Mouse (Mus musculus) hindbrain, postnatal 0 days (tissue): ENCODE measurements at regions not wholly inside any gene's neighbourhood (a gene's known extent, or its start where the extent isn't known, plus 50 kb on each side); places are given as distances from the start of the nearest gene placed in this dataset.

Experiments used
- ATAC-seq: fragments of 200-750 bp; cut with Nextera tagmentation; 2 replicates; pipeline ENCODE4 v1.8.0; 2017; ENCODE audit warnings: mild to moderate bottlenecking, moderate TSS enrichment, moderate library complexity
- DNase-seq: peaks from one replicate; pipeline ENCODE4 v3.0.0-alpha.2; 2015; ENCODE audit warnings: low spot score
- H3K27ac ChIP-seq: fragments of 300-500 bp; sonication (generic); 2 replicates; pipeline ENCODE4 v1.5.1; 2014; ENCODE audit warnings: mild to moderate bottlenecking
- H3K27me3 ChIP-seq: fragments of 300-500 bp; sonication (generic); 2 replicates; pipeline ENCODE4 v1.6.1; 2014; ENCODE audit warnings: low read length, mixed read lengths; ENCODE audit not compliant: insufficient read depth
- H3K36me3 ChIP-seq: fragments of 300-500 bp; sonication (generic); 2 replicates; pipeline ENCODE4 v1.6.1; 2014; ENCODE audit warnings: low read length, mixed read lengths; ENCODE audit not compliant: insufficient read depth
- H3K4me1 ChIP-seq: fragments of 300-500 bp; sonication (generic); 2 replicates; pipeline ENCODE4 v1.6.1; 2014; ENCODE audit warnings: antibody characterized with exemption, low read length, mixed read lengths; ENCODE audit not compliant: insufficient read depth
- H3K4me2 ChIP-seq: fragments of 300-500 bp; sonication (generic); 2 replicates; pipeline ENCODE4 v1.6.1; 2014; ENCODE audit warnings: low read depth, mild to moderate bottlenecking, low read length, moderate library complexity, mixed read lengths
- H3K4me3 ChIP-seq: fragments of 300-500 bp; sonication (generic); 2 replicates; pipeline ENCODE4 v1.5.1; 2014; ENCODE audit warnings: low read length
- H3K9ac ChIP-seq: fragments of 300-500 bp; sonication (generic); replicated peaks from 2 replicates; pipeline ENCODE4 v1.6.1; 2014; ENCODE audit warnings: mild to moderate bottlenecking, low read length, moderate library complexity, mixed read lengths
- H3K9me3 ChIP-seq: fragments of 300-500 bp; sonication (generic); 2 replicates; pipeline ENCODE4 v1.6.1; 2016; ENCODE audit warnings: low read length, mixed read lengths
- CTCF ChIP-seq: IDR thresholded peaks from 2 replicates; pipeline ENCODE4 v1.5.1; 2016; ENCODE audit warnings: antibody characterized with exemption, control low read depth, low read depth
- WGBS: fragments of 180-500 bp; shearing (Covaris S2); extraction: QIAGEN DNeasy Blood & Tissue Kit; methylation state at CpG from one replicate; pipeline ENCODE4 v1.1.7; 2014; 5-methylcytosine and 5-hydroxymethylcytosine counted together

DNA sequence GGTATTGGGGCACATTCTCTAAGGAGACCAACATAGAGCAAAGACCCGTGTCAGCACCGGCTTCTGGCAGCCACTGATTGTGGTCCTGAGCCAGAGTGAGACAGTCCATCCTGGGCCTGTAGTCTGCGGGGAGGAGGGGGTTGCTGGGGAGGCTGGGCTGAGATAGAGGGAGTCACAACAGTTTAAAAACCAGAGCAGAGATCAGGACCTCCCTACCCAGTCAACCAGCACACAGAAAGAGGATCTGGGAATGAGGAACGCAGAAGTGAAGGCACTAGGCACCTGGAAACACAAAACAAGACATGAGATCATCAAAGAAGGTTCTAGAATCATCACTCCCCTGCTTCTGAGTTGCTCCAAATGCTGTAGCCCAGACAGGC lies 72.4 kb upstream of the Frmd6 start:
- Histone ChIP-seq H3K4me1 (peaks cover 8% of the 10 kb centered on the region), H3K27me3 (no peaks in the 10 kb centered on the region), H3K4me2 (0 out of 2 replicates have a peak overlapping the region, but pooled peaks have one; percentile 0), H3K9ac (no peak overlapping the region), H3K27ac (no peak overlapping the region), H3K36me3 (no peaks in the 10 kb centered on the region), H3K4me3 (no peak overlapping the region), H3K9me3 (no peaks in the 10 kb centered on the region)
- ATAC-seq (peak; percentile 43; the same call in 1 of the 2 replicates), DNase-seq (no peak)
- TF ChIP-seq CTCF, result no peak
- 41% methylated on average over 4 of the region's 4 CpGs for WGBS

DNA sequence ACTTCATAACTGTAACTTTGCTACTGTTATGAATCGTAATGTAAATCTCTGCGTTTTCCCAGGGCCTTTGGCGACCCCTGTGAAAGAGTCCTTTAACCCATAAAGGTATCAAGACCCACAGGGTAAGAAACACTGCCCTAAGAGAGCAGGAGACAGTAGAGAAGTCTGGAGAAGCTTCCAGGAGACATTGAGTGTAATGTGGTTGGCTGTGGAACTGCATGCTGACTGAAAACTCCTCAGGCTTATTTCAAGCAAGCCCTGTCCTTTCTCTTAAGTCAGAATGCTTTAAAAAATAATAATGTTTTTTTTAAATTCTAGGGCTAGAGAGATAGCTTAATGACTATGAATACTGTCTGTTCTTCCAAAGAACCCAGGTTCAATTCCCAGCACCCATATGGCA lies 71.9 kb upstream of the Frmd6 start:
- WGBS, result 85% methylated on average over 3 of the region's 3 CpGs
- TF ChIP-seq CTCF, result peak; percentile 47
- ATAC-seq, result no peak

DNA sequence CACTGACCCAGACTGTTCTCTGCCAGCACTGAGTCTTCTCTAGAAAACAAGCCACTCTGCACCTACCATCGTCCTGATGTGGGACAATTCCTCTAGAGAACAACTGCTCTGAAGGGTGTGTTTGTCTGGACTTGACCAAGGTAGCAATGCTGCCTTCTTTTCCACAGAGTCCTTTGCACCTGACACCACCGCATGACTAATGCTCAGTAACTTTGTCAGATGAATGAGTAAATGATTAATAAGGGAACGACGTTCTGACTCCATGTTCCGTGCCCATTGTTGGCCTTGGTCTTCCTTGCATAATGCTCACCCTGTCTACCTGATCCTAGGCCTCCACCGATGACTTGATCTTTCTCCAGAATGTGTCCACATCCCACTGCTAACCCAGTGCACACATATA lies 67.2 kb upstream of the Frmd6 start:
- Histone ChIP-seq H3K9ac (no peak overlapping the region), H3K4me1 (no peaks in the 10 kb centered on the region), H3K27me3 (no peaks in the 10 kb centered on the region), H3K4me2 (no peak overlapping the region), H3K9me3 (no peaks in the 10 kb centered on the region), H3K4me3 (no peak overlapping the region), H3K27ac (no peak overlapping the region), H3K36me3 (no peaks in the 10 kb centered on the region)
- 94% methylated on average over 6 of the region's 6 CpGs for WGBS
- TF ChIP-seq CTCF, result no peak
- no peak for ATAC-seq
- no peak for DNase-seq

More for the DNA sequence above, 71.9 kb upstream of the Frmd6 start:
- H3K36me3 ChIP-seq, result no peaks in the 10 kb centered on the region
- no peak overlapping the region for H3K4me2 ChIP-seq
- peak; percentile 33 for DNase-seq
- H3K4me3 ChIP-seq, result no peak overlapping the region
- no peaks in the 10 kb centered on the region for H3K27me3 ChIP-seq
- no peak overlapping the region for H3K9ac ChIP-seq
- peaks cover 8% of the 10 kb centered on the region for H3K4me1 ChIP-seq
- no peak overlapping the region for H3K27ac ChIP-seq
- H3K9me3 ChIP-seq, result no peaks in the 10 kb centered on the region

DNA sequence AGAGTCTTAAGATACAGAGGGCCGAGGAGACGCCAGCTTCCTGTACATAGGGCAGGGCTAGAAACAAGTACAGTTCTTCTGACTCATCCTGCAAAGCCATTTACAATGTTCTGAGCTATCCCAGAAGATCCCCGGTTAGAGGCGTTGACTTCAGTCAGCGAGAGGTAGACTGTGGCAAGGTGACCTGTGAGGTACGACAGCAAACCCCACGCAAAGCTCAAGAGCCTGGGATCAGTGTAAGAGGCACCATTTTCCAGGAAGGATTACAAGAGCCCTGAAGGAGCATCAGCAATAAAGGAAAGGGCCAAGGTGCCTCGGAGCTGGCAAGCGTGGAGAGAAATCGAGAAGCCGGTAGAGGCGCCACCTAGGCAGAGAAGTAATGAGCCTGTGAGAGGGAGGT lies 61.8 kb upstream of the Frmd6 start:
- H3K4me1 ChIP-seq, result no peaks in the 10 kb centered on the region
- TF ChIP-seq CTCF, result no peak
- H3K4me3 ChIP-seq, result no peak overlapping the region
- no peak overlapping the region for H3K4me2 ChIP-seq
- no peaks in the 10 kb centered on the region for H3K27me3 ChIP-seq
- H3K36me3 ChIP-seq, result no peaks in the 10 kb centered on the region
- DNase-seq (no peak), ATAC-seq (no peak)
- H3K9ac ChIP-seq, result no peak overlapping the region
- no peak overlapping the region for H3K27ac ChIP-seq
- H3K9me3 ChIP-seq, result no peaks in the 10 kb centered on the region
- 90% methylated on average over 12 of the region's 12 CpGs for WGBS

DNA sequence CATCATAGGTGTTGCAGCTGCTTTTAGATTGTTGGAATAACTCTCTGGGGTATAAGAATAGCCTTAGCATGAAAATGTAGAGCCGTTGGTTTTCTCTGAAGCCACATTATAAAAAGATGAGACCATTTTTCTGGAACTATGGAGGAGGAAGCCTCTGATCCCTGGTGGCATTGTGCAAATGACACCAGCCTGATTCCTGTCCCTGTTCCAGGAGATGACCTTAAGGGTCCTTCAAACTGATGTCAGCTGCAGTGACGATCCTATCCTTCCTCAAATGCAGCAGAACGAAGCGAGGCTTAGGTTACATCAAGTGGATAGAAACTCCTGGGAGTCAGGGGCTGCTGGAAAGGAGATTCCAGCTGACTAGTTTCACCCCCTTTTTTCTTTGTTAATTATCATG lies 59.0 kb upstream of the Frmd6 start:
- no peak for DNase-seq
- Histone ChIP-seq H3K9me3 (no peaks in the 10 kb centered on the region), H3K9ac (no peak overlapping the region), H3K27ac (no peak overlapping the region), H3K4me2 (no peak overlapping the region), H3K4me3 (no peak overlapping the region), H3K36me3 (no peaks in the 10 kb centered on the region), H3K4me1 (no peaks in the 10 kb centered on the region), H3K27me3 (no peaks in the 10 kb centered on the region)
- no peak for ATAC-seq
- WGBS, result 80% methylated on average over 4 of the region's 4 CpGs
- TF ChIP-seq CTCF, result no peak

DNA sequence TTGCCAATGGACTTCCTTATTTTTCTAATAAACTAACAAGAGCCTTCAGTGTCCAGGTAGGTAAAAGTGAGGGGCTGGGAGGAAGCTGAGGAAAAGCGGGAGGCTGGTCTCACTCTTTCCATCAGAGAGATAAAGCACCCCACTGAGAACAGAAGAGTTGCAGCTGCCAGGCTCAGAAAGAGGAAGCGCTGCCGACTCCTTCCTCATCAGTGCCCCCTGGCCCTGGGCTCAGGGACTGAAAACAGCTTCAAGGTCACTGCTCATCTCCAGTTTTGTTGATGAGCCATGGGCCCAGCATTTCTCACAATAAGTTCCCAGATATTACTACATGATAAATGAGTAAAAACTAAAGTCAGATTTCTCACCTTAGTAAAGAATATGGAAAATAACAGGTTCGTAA lies 57.4 kb upstream of the Frmd6 start:
- Histone ChIP-seq H3K4me2 (no peak overlapping the region), H3K9ac (no peak overlapping the region), H3K4me1 (no peaks in the 10 kb centered on the region), H3K36me3 (no peaks in the 10 kb centered on the region), H3K27ac (no peak overlapping the region), H3K9me3 (no peaks in the 10 kb centered on the region), H3K4me3 (no peak overlapping the region), H3K27me3 (no peaks in the 10 kb centered on the region)
- 38% methylated on average over 4 of the region's 4 CpGs for WGBS
- TF ChIP-seq CTCF, result no peak
- no peak for DNase-seq
- ATAC-seq, result no peak

DNA sequence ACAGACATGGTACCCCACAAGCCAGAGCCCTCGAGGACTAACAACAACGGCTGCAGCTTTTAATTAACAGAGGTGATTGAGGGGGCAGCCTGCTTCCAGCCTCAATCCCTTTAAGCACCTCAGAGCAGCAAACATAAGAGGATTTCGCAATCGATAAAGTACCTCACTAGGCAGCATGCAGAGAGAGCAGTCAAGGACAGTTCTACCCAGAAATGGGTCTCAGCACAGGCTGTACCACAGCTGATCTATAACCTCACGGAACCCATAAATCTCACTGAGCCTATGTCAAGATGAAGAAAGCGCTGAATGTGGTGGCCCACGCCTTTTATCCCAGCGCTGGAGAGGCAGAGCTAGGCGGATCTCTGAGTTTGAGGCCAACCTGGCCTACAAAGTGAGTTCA lies 56.6 kb upstream of the Frmd6 start:
- 87% methylated on average over 9 of the region's 9 CpGs for WGBS
- no peak overlapping the region for H3K4me2 ChIP-seq
- H3K36me3 ChIP-seq, result no peaks in the 10 kb centered on the region
- H3K4me3 ChIP-seq, result no peak overlapping the region
- DNase-seq (no peak), ATAC-seq (no peak)
- no peak for TF ChIP-seq CTCF
- H3K4me1 ChIP-seq, result no peaks in the 10 kb centered on the region
- H3K9ac ChIP-seq, result no peak overlapping the region
- no peak overlapping the region for H3K27ac ChIP-seq
- H3K27me3 ChIP-seq, result no peaks in the 10 kb centered on the region
- H3K9me3 ChIP-seq, result no peaks in the 10 kb centered on the region
